Mouse (Mus musculus) frontal cortex, postnatal 36 days (tissue): ENCODE measurements at regions not wholly inside any gene's neighbourhood (a gene's known extent, or its start where the extent isn't known, plus 50 kb on each side); places are given as distances from the start of the nearest gene placed in this dataset.

Experiments used
- DNase-seq, 2 experiments: peaks; one replicate each; pipeline ENCODE4 v3.0.0; 2022; ENCODE audit warnings: low spot score in 2 of 2

- DNase-seq: no peak
These were observed 240.9 kb downstream of the Rybp start for GRCm38 (mm10) chr6:100046186-100046990.

- no peak for DNase-seq
These were observed 242.2 kb downstream of the Rybp start for GRCm38 (mm10) chr6:100045109-100045508.

DNA sequence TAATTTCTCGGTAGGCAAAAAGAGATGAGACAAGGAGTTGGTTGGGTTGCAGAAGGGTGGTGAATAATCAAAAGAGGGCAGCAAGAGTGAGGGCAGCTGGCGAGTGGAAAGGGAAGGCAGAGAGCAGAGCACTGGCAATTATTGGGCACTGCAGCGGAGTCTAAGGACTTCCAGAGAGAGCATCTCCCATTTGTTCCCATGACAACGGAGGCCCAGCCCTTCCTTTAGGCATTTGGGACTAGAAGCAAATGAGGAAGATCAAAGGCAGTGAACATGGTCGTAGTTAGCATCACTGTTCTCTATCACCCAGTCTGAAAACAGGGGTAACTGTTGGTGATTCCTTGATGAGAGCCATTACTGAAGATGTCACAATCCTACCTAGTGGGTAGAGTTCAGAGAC, 246.1 kb downstream of the Rybp start:
- DNase-seq: no peak

GRCm38 (mm10) chr6:100040459-100040984, 246.8 kb downstream of the Rybp start:
- no peak for DNase-seq

DNA sequence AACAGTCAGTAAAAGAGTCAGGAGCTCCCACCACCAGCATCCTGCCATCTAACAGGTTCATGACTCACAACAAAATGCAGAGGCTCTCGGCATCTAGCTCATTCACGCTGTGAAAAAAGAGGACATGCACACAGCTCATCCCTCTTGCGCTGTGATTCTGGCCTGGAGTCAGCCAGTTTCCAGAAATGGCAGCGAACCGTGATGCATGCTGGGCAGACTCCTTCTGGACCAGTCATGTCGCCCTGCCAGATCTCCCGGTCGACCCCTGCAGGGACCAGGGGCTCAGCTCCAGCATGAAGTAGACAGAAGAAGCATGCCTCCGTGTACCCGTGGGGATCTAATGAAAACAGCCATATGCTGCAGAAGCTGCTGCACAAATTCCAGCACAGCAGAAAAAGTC, 254.6 kb downstream of the Rybp start:
- DNase-seq: peak; percentile 45 to 53

DNA sequence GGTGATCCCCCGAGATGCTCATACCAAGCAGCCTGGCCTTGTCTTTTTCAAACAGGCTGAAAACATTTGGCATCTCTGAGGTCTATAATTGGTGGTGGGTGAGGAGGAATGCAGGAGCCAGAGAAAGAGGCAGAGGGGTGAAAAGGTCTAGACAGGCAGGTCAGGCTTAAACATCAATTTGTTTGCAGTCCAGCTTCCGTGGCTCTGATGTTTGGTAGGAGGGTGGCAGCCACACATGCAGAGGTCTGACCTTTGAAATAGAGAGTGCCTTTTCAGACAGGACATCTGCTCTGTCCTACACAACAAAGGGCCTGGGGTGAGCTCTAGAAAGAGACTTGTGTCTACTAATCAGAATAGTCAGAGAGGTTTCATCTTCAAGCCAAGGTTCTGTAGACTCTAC, 256.8 kb downstream of the Rybp start:
- no peak for DNase-seq

DNA sequence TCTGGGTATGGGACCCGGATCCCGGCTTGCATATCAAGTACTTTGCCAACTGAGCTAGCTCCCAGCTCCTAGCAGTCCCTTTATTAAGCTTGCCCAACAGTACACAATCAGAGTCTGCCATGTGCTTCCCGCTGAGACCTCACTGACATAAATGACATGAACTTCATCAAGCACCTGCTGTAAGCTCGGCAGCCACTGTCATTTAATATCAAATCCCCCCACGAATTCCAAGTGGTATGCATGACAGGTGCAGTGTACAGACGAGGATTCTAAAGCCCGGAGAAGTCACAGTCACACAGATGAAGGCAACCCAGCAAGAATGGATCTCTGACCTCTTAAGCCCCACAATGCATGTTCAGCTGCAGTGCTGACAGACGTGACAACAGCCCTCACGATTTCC, 257.3 kb downstream of the Rybp start:
- DNase-seq: no peak

GRCm38 (mm10) chr6:100027524-100027923, 259.8 kb downstream of the Rybp start:
- no peak for DNase-seq

- no peak for DNase-seq
These were observed 261.7 kb downstream of the Rybp start for GRCm38 (mm10) chr6:100025531-100025951.

- no peak for DNase-seq
These were observed 263.7 kb downstream of the Rybp start for GRCm38 (mm10) chr6:100023434-100024095.

- DNase-seq: no peak
These were observed 268.3 kb downstream of the Rybp start for GRCm38 (mm10) chr6:100019016-100019415.

DNA sequence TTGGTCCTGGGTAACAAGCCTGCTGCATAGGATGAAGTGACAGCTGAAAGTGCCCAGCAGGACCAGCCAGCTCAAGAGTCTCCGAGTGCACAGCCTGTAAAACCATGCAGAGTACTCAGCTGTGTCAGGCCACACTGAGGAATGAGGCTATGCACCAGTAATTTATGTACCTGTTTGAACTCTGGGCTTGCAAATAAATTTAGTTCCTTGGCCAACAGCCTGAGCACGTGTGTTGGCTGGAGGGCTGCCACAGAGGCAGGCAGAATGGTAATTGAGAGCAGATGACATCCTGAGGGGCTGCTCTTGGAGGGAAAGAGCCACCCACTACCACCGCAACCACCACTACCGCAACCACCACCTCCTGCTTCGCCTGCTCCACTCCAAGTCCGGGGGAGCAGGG, 273.3 kb downstream of the Rybp start:
- no peak for DNase-seq

DNA sequence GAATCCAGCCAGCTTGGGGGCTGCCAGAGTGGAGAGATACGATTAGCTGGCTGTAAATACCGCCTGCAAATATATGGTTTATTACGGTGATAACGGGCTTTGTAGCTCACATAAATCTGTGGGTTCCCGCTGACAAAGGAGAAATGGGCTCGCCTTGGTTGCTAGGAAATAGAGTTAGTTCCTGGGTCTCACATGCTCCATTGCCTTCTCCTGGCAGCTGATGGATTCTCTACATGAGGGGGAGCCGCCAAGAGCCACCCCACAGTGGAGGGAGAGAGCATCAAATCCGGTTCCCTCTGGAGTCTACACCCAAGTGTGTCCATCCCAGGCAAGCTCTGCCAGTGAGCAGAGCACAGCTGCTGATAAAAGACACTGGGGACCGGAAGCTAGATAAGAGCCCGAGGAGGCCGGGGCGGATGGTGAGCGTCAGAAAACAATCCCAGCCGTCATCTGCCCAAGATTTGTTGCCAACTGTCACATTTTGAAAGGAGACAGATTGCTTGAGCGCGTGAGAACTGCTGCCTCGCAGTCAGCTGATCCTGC, 275.7 kb downstream of the Rybp start:
- peak; percentile 44 to 49 for DNase-seq

DNA sequence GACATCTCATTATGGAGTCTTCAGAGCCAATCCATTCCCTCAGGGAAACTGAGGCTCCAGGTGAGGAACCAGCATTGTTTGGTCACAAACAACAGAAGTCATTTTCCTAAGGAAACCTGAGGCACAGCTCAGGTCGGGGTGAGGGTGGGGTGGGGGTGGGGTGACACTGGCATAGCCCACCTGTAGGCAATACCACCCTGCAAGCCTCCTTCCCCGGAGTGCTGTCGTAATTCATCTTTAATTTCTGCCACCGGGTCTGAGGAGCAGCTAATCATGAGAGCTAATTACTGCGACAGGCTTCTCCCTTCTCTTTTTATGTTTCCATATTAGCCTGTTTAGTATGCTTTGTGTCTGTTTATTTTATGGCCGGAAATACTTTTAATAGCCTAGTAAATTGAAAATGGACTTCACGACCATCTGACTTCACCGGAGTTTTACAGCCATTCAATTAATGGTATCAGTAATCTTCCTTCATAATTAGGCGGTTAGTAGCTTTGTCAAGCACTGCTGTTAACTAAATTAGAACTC, 276.3 kb downstream of the Rybp start:
- DNase-seq: no peak

- no peak for DNase-seq
These were observed 273.6 kb upstream of the Prok2 start for GRCm38 (mm10) chr6:99999711-100000365.

- no peak for DNase-seq
These were observed 270.1 kb upstream of the Prok2 start for GRCm38 (mm10) chr6:99995970-99996956.

- no peak for DNase-seq
These were observed 267.8 kb upstream of the Prok2 start for GRCm38 (mm10) chr6:99994026-99994425.

DNA sequence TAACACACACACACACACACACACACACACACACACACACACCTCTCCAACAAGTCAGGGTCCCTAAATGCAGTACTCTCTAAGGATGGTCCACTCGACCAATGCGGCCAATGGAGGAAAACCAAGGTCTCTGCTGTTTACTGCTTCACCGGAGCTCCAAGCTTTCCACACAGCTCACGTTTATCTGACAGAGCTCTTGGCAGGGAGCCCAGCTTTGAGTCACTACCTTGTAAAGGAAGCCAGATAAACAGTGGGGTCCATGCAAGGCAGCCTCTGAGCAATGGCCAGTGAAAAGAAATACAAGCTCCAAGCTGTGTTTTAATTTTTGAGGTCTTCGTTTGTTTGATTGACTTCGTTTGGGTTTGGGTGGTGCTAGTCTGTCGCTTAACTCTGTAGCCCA, 264.9 kb upstream of the Prok2 start:
- peak in 1 of 2 experiments; percentile 47 for DNase-seq

- no peak for DNase-seq
These were observed 264.4 kb upstream of the Prok2 start for GRCm38 (mm10) chr6:99990604-99991003.

GRCm38 (mm10) chr6:99986449-99986848, 260.3 kb upstream of the Prok2 start:
- no peak for DNase-seq

GRCm38 (mm10) chr6:99985322-99985721, 259.1 kb upstream of the Prok2 start:
- no peak for DNase-seq
